Mouse (Mus musculus): ENCODE data around the gene Avpr1a. TPM values are rescaled to one million over a fixed set of nuclear protein-coding genes. Genes with fewer than 3 reads are reported as not detected.

Gene Avpr1a
- total RNA-seq (2023): not detected in 4 replicates

DNA sequence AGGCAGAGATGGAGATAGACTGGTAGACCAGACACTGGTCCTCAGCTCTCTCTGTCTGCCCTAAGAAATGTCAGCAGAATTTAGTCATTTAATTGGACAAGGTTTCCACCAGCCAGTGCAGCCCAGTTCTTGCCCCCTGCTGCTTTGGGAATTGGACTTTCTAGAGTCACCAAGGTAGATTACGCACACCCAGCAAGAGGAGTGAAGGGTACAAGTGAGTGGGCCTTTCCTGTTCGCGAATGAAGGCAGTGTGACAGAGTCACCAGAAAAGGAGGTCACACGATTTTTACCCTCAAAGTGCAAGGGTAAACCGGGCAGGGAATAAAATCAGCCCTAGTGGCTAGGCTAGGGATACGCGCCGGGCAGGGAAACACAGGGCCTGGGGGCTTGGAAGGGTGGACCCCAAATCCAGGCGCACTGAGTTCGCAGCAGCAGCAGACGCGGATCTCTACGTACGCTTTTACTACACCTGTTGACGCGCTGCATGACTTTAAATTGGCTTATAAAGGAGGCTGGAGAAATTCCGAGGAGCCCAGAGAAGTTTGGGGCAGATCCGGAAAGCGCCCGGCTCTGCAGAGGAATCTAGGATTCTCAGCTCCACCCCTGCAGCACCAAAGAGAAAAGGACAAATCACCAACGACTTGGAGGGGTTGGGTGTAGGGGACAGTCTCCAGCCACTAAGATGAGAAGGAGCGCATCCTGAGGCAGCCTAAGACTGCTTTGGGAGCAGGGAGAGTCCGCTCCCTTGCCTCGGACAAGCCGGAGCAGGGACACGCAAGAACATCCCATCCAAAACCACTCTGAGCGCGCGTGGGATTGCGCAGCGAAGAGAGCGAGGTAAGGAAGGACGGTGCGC, at the start of gene Avpr1a:
Gene Avpr1a, plus strand, starts transcription at position 639 of the 856 bp plus-strand sequence.

Other genes with a start within 250 kb of the Avpr1a start
- gene Ppm1h, start 230.3 kb downstream of the Avpr1a start, total RNA-seq (2023): 0.56 to 1.8 TPM (median 1.1 TPM) in 4 replicates

Data from B cell, adult 62 days (primary cell).